Mouse (Mus musculus): Measurements from ENCODE around the gene Grin2b.

The Grin2b gene

GRCm38 (mm10) chr6:136010290-136011037, 162.8 kb downstream of the Grin2b start:
- no peak for DNase-seq (ENCODE audit: low read depth, low spot score)

DNA sequence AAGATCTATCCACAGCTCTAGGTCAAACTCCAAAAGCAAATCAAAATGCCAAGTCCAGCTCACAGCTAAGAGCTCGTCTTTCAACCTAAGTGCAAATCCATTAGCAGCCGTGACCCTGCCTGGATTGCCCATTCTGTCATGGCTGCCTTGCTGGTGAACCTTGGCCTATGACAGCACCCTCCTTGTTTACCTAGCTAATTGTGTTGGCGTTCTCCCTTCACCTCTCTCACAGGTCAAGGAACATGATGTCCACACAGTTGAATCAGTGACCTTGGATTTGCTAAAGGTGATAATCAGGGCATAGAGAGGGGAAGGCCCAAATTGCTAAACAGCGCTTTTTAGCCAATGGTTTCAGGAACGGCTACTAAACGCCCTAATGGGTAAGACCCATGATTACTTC, 165.2 kb downstream of the Grin2b start:
- no peak for DNase-seq (ENCODE audit: low read depth, low spot score)

DNA sequence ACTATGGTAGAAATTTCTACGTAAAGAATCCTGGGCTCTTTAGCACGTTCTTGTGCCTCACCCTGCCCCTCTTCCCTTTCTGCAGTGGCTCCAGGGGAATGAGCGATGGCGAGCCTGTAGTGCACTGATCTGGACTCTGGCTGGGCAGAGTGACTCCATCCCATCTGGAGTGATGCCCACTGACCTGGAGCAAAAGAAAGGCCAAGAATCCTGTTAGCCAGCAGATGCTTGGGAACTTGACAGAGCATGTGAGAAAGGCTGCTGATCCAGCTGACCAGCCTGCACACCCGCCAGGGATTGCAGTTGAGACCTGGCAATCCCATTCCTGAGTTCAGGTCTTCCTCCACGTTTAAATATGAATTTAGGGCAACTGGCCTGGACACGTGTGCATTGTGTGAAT, 178.6 kb downstream of the Grin2b start:
- DNase-seq (ENCODE audit: low read depth, low spot score): no peak

GRCm38 (mm10) chr6:135993897-135994296, 179.4 kb downstream of the Grin2b start:
- DNase-seq (ENCODE audit: low read depth, low spot score): no peak

GRCm38 (mm10) chr6:135993378-135993777, 179.9 kb downstream of the Grin2b start:
- DNase-seq (ENCODE audit: low read depth, low spot score): no peak

DNA sequence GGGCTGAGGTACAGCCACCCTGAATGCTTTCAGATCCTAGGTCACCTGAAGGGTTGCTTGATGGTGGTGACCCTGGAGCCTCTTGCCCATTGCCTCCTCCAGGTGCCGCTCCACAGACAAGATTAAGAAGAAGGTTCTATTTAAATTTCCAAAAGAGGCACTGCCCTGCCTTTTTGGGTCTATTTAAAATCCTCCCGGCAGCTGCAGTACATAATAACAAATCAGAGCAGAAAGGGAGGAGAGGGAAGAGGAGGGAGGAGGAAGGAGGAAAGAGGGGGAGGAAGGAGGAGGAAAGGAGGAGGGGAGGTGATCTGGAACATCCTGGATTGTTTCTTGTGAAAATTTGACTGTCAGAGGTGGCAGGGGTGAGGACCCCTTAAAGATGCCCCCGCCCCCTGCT, 197.2 kb downstream of the Grin2b start:
- DNase-seq (ENCODE audit: low read depth, low spot score): no peak

DNA sequence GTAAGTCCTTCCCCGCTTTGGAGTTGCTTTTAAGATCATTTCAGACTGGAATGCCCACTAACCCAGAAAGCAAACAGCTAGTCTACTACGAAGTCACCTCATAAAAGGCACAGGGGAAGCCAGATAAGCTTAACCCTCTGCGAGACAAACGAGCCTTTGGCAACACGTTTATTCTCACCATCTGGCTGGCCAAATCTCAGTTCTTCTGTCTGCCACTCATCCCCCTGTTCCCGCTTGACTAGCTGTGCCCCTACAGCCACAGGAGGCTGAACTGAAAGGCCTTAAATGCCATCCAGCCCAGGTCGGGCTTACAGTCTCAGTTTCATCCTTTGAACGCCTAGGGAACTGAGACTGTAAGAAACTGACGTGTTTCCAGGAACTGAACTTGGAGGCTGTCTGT, 200.8 kb downstream of the Grin2b start:
- DNase-seq (ENCODE audit: low read depth, low spot score): no peak

- no peak for DNase-seq (ENCODE audit: low read depth, low spot score)
Observed at GRCm38 (mm10) chr6:135971481-135971880, 201.8 kb downstream of the Grin2b start.

- no peak for DNase-seq (ENCODE audit: low read depth, low spot score)
Observed at GRCm38 (mm10) chr6:135970716-135971318, 202.5 kb downstream of the Grin2b start.

DNA sequence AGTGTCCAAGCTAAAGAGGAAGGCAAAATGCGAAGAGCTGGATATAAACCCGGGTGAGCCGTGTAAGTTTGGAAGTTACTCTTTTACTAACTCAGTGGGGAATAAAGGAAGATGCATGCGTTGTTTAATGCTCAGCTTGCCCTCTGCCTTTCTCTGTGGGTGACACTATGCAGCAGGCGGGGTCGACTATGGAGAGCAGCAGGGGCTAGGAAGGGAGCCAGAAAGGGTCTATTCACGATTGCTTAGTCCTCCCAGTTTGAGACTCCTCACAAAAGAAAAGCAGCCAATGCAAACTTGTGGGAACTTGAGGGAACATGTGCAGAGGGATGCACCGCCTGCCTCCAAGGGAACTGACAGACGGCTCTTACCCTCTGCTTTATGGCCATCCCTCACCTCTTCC, 211.5 kb downstream of the Grin2b start:
- no peak for DNase-seq (ENCODE audit: low read depth, low spot score)

DNA sequence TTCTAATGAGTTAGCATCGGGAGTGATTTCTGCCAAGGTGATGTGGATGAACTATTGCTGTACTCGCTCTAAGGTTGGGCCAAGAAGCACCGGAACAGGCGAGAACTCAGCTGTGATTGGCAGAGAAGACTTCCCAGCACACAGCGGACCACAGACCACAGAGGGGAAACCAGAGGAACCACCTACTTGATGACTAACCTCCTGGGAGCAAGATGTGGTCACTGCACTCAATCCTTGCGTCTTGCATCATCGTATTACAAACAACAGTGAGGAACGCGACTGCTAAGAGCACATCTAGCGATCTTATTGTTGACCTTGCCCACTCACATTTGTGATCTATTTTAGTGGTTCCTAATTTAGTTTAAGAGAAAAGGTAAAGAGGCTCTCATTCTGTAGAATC, 213.7 kb downstream of the Grin2b start:
- DNase-seq (ENCODE audit: low read depth, low spot score): no peak

- DNase-seq (ENCODE audit: low read depth, low spot score): no peak
Observed at GRCm38 (mm10) chr6:135951666-135952065, 221.6 kb downstream of the Grin2b start.

- no peak for DNase-seq (ENCODE audit: low read depth, low spot score)
Observed at GRCm38 (mm10) chr6:135945511-135945910, 227.8 kb downstream of the Grin2b start.

- no peak for DNase-seq (ENCODE audit: low read depth, low spot score)
Observed at GRCm38 (mm10) chr6:135944358-135944757, 229.0 kb downstream of the Grin2b start.

GRCm38 (mm10) chr6:135943121-135943617, 230.1 kb downstream of the Grin2b start:
- DNase-seq (ENCODE audit: low read depth, low spot score): no peak

DNA sequence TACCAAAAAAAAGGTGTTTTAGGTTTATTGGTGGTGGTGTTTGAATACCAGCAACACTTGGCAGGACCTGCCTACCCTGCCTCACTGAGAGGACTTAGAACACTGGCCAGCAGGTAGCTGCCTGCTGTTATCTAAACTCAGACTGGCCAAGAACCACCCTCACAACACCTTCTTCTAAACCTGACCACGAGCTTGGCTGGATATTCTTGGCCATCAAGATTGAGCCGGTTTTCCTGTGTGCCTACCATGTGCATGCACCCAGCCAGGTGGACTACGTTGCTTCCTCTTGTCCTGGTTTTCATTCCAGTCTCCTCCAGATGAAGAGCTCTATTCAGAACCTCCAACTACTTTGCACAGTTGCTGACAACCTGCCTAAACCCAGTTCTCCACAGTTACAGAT, 240.4 kb downstream of the Grin2b start:
- no peak for DNase-seq (ENCODE audit: low read depth, low spot score)

DNA sequence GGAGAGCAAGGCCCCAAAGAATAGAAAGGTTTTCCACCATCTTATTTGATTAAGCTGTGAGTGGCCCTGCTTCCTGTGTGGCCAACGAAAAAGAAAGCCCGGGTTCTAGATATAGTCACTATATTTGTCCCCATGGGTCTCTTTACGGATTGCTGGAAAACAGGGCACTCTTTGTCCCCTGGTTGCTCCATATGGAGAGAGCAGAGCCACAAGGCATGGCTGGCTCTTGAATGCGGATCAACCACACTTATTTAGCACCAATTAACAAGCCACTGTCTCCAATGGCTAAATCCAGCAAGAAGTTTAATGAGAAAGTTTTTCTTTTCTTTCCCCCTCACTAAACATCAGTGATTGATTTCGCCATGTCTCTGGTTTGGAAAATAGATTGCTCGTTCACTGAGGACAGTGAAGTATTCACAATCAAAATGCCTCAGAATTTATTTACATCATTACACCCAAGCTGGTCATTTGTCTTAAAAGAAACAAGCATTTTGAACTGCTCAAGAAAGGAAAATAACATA, 240.9 kb downstream of the Grin2b start:
- no peak for DNase-seq (ENCODE audit: low read depth, low spot score)

GRCm38 (mm10) chr6:135917676-135918075, 255.6 kb downstream of the Grin2b start:
- no peak for DNase-seq (ENCODE audit: low read depth, low spot score)

DNA sequence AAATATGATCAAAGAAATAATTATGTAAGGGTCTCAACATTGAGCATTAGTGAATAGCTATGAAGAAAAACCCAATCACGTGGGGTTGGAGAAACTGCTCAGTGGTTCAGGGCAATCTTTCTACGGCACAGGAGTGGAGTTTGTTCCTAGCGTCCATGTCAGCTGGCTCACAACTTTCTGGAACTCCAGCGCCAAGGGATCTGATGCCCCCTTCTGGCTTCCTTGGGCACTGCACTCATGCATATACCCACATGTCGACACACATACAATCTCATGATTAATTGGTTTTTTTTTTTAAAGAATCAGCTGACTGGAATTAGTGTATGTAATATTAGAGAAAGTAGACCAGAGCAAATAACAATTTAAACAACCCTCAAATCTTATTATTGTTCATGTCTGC, 258.7 kb downstream of the Grin2b start:
- DNase-seq (ENCODE audit: low read depth, low spot score): peak; percentile 51

- no peak for DNase-seq (ENCODE audit: low read depth, low spot score)
Observed at GRCm38 (mm10) chr6:135912114-135912513, 261.2 kb downstream of the Grin2b start.

DNA sequence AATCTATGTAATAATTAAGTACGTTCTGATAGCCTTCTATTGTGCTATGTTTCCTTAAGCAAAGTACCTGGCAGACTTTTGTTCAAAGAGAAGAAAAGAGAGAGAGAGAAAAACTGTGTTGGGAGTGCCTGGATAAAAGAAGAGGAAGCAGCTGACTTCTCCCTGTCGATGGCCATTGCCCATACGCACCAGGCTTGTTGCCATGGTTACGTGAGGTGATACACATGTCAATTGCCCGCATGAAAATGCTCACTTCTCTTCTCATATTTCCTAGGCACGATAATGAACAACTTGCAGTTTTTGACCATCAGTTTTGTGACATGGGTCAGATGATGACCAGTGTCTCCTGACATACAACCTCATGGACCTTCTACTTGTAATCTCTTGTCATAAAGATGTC, 262.2 kb downstream of the Grin2b start:
- DNase-seq (ENCODE audit: low read depth, low spot score): no peak

DNA sequence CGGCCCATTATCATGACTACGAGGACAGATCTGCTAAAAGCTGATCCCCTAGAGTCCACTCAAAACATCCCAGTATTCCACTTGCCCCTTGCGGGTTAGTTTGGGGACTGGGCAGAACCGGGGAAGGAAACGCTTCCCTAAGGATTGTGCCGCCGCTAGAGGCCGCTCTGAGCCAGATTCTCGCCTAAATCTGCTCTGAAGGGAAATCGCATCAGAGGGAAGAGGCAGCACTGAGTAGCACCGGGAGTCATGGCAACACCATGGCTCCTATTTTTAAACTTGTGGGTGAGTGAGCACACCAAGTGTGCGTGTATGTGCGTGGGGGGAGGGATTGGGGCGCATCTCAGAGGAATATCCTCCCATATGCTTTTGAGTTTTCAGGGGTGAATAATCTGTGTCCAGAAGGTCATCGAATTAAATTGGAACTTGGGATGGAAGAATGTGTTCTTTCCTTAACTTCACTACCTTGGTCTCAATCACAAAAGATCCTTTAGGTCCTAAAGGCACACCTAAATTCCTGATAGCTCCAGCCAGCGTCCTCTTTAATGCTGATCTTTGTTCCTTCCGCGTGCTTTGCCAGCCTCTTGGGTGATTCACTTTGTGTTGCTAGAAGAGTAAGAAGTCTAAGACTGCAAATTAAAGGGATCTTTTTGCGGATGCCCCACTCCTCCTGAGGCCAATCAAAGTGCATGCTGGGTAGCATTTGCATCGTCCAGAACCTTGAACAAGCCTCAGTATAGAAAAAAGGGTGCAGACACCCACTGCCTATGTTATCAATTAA, 265.6 kb downstream of the Grin2b start:
- DNase-seq (ENCODE audit: low read depth, low spot score): peak; percentile 83

Measured in ES-CJ7 (cell line).